In genomic region chr13:16011372-16012242, GRCm38 (mm10) we compare ENCODE assay signal across 8 mouse cellular contexts. TPM values are rescaled to one million over a fixed set of nuclear protein-coding genes. Genes with fewer than 3 reads are reported as not detected.
DNase-seq lines count a peak whose midpoint lies in the region; ATAC-seq and TF ChIP-seq lines count a peak whose summit lies in the region.

TSS of gene Inhba (plus strand) at chr13:16011851.

- peak; percentile 62 for ATAC-seq in embryonic facial prominence, embryonic 13.5 days (ENCODE audit: insufficient number of reproducible peaks, insufficient read depth, low FRiP score, low TSS enrichment, low read depth)
- ATAC-seq in heart, embryonic 14.5 days (ENCODE audit: insufficient number of reproducible peaks, insufficient read depth, low FRiP score, low read depth) = no peak
- peak; percentile 75 for ATAC-seq in kidney, embryonic 16.5 days (ENCODE audit: low FRiP score, low TSS enrichment)
- ATAC-seq in liver, postnatal 0 days = peak; percentile 48
- peak; percentile 74 for ATAC-seq in neural tube, embryonic 12.5 days (ENCODE audit: low FRiP score, low read depth)

- peaks cover 22% of the 10 kb centered on the region for H3K4me1 ChIP-seq in embryonic facial prominence, embryonic 13.5 days
- peaks cover 4 to 7% of the 10 kb centered on the region in 2 experiments; a peak in 3 of 4 replicates for H3K4me1 ChIP-seq in heart, embryonic 14.5 days (ENCODE audit: control insufficient read depth in 2 of 2, insufficient read depth in 2 of 2, low read length in 2 of 2)
- no peaks in the 10 kb centered on the region; the same call in 1 of the 2 replicates for H3K4me1 ChIP-seq in kidney, embryonic 16.5 days (ENCODE audit: insufficient read depth, low read length)
- H3K4me1 ChIP-seq in liver, postnatal 0 days (ENCODE audit: insufficient read depth) = peaks cover 11% of the 10 kb centered on the region; the same call in 1 of the 2 replicates
- peaks cover 7% of the 10 kb centered on the region; the same call in 1 of the 2 replicates for H3K4me1 ChIP-seq in neural tube, embryonic 12.5 days

- TF ChIP-seq EP300 in liver, postnatal 0 days (IDR thresholded peaks at IDR 0.05; ENCODE audit: low read depth) = no peak

- DNase-seq in adipocyte (ENCODE audit: low spot score) = peak; percentile 9
- peak; percentile 56 for DNase-seq in liver, postnatal 0 days
- DNase-seq in thymus, postnatal 36 days = peak; percentile 19 to 27

- H3ac ChIP-seq in C2C12 (ENCODE audit: control insufficient read depth, insufficient read length, low read depth) = peak within 1 kb of the TSS; percentile 78

- no peaks in the 10 kb centered on the region for H3K9me3 ChIP-seq in embryonic facial prominence, embryonic 13.5 days
- H3K9me3 ChIP-seq in heart, embryonic 14.5 days (ENCODE audit: control insufficient read depth, low read length) = no peaks in the 10 kb centered on the region
- H3K9me3 ChIP-seq in kidney, embryonic 16.5 days (ENCODE audit: low read length) = no peaks in the 10 kb centered on the region
- no peaks in the 10 kb centered on the region for H3K9me3 ChIP-seq in liver, postnatal 0 days (ENCODE audit: low read length)
- no peaks in the 10 kb centered on the region for H3K9me3 ChIP-seq in neural tube, embryonic 12.5 days

- peaks cover 17% of the 10 kb centered on the region for H3K79me3 ChIP-seq in C2C12 (ENCODE audit: low read depth)

- H3K27ac ChIP-seq in embryonic facial prominence, embryonic 13.5 days = peak within 1 kb of the TSS; percentile 66
- peak within 1 kb of the TSS; percentile 44 to 53 for H3K27ac ChIP-seq in heart, embryonic 14.5 days (replicated peaks in 1 of 2; ENCODE audit: control insufficient read depth in 1 of 2, insufficient read depth in 1 of 2, low read depth in 2 of 2, low read length in 2 of 2)
- H3K27ac ChIP-seq in kidney, embryonic 16.5 days (ENCODE audit: low read length) = no peak within 1 kb of the TSS
- H3K27ac ChIP-seq in liver, postnatal 0 days (ENCODE audit: low read depth) = peak within 1 kb of the TSS; percentile 79
- no peak within 1 kb of the TSS for H3K27ac ChIP-seq in neural tube, embryonic 12.5 days

- H3K27me3 ChIP-seq in C2C12 (ENCODE audit: control insufficient read depth, insufficient read depth, insufficient read length) = no peaks in the 10 kb centered on the region
- H3K27me3 ChIP-seq in embryonic facial prominence, embryonic 13.5 days = peaks cover 22% of the 10 kb centered on the region
- no peaks in the 10 kb centered on the region for H3K27me3 ChIP-seq in heart, embryonic 14.5 days (ENCODE audit: control insufficient read depth, insufficient read depth, low read length)
- H3K27me3 ChIP-seq in kidney, embryonic 16.5 days (ENCODE audit: insufficient read depth, low read length) = peaks cover 25% of the 10 kb centered on the region
- no peaks in the 10 kb centered on the region for H3K27me3 ChIP-seq in liver, postnatal 0 days (ENCODE audit: insufficient read depth, low read length)
- peaks cover 12% of the 10 kb centered on the region; the same call in 1 of the 2 replicates for H3K27me3 ChIP-seq in neural tube, embryonic 12.5 days (replicated peaks)

- H3K9ac ChIP-seq in embryonic facial prominence, embryonic 13.5 days = peak within 1 kb of the TSS; percentile 78
- H3K9ac ChIP-seq in heart, embryonic 14.5 days (ENCODE audit: low read length) = peak within 1 kb of the TSS; percentile 72
- H3K9ac ChIP-seq in kidney, embryonic 16.5 days (replicated peaks; ENCODE audit: low read length) = peak within 1 kb of the TSS; percentile 54
- H3K9ac ChIP-seq in liver, postnatal 0 days (replicated peaks) = peak within 1 kb of the TSS; percentile 67
- peak within 1 kb of the TSS; percentile 55 for H3K9ac ChIP-seq in neural tube, embryonic 12.5 days

- peak within 1 kb of the TSS; percentile 35 for H3K4me3 ChIP-seq in C2C12 (ENCODE audit: insufficient read depth, poor library complexity, severe bottlenecking)
- peak within 1 kb of the TSS; percentile 53 for H3K4me3 ChIP-seq in embryonic facial prominence, embryonic 13.5 days
- peak within 1 kb of the TSS; percentile 48 to 57 for H3K4me3 ChIP-seq in heart, embryonic 14.5 days (ENCODE audit: control insufficient read depth in 1 of 2, insufficient read depth in 1 of 2, low read depth in 1 of 2, low read length in 2 of 2)
- H3K4me3 ChIP-seq in kidney, embryonic 16.5 days (ENCODE audit: low read length) = peak within 1 kb of the TSS; percentile 47
- H3K4me3 ChIP-seq in liver, postnatal 0 days (ENCODE audit: low read depth, low read length) = peak within 1 kb of the TSS; percentile 57
- H3K4me3 ChIP-seq in neural tube, embryonic 12.5 days = peak within 1 kb of the TSS; percentile 43

- TF ChIP-seq CTCF in C2C12 (IDR thresholded peaks at IDR 0.05; ENCODE audit: control insufficient read depth, insufficient read depth, insufficient read length) = no peak
- no peak for TF ChIP-seq CTCF in liver, postnatal 0 days (IDR thresholded peaks at IDR 0.05; ENCODE audit: low read depth)

- WGBS in embryonic facial prominence, embryonic 13.5 days = 5% methylated on average over 31 of the region's 31 CpGs
- WGBS in heart, embryonic 14.5 days = 14% methylated on average over 31 of the region's 31 CpGs
- 8% methylated on average over 31 of the region's 31 CpGs for WGBS in kidney, embryonic 16.5 days
- WGBS in liver, postnatal 0 days (ENCODE audit: insufficient replicate concordance) = 12% methylated on average over 31 of the region's 31 CpGs
- 5% methylated on average over 31 of the region's 31 CpGs for WGBS in neural tube, embryonic 12.5 days

- H3K79me2 ChIP-seq in C2C12 (ENCODE audit: control insufficient read depth, insufficient read depth) = peaks cover 25% of the 10 kb centered on the region

- H3K4me2 ChIP-seq in embryonic facial prominence, embryonic 13.5 days = peak within 1 kb of the TSS; percentile 90
- H3K4me2 ChIP-seq in heart, embryonic 14.5 days (ENCODE audit: low read length) = peak within 1 kb of the TSS; percentile 79
- peak within 1 kb of the TSS; percentile 77 for H3K4me2 ChIP-seq in kidney, embryonic 16.5 days (replicated peaks; ENCODE audit: low read depth, low read length)
- peak within 1 kb of the TSS; percentile 88 for H3K4me2 ChIP-seq in liver, postnatal 0 days (ENCODE audit: low read depth, low read length)
- peak within 1 kb of the TSS; percentile 85 for H3K4me2 ChIP-seq in neural tube, embryonic 12.5 days (replicated peaks)

- no peaks in the 10 kb centered on the region for H3K36me3 ChIP-seq in C2C12 (ENCODE audit: control insufficient read depth, insufficient read depth)
- H3K36me3 ChIP-seq in embryonic facial prominence, embryonic 13.5 days = no peaks in the 10 kb centered on the region
- no peaks in the 10 kb centered on the region for H3K36me3 ChIP-seq in heart, embryonic 14.5 days (ENCODE audit: control insufficient read depth, insufficient read depth, low read length)
- H3K36me3 ChIP-seq in kidney, embryonic 16.5 days (ENCODE audit: insufficient read depth, low read length) = no peaks in the 10 kb centered on the region
- no peaks in the 10 kb centered on the region for H3K36me3 ChIP-seq in liver, postnatal 0 days (replicated peaks; ENCODE audit: insufficient read depth, low read length)
- no peaks in the 10 kb centered on the region for H3K36me3 ChIP-seq in neural tube, embryonic 12.5 days

TF ChIP-seq in C2C12, 6 proteins besides CTCF, POLR2A, EP300 and RAD21:
- TF ChIP-seq MAX (IDR thresholded peaks at IDR 0.05) (no peak), FOSL1 (IDR thresholded peaks at IDR 0.05; ENCODE audit: insufficient read depth, low read length, poor library complexity, severe bottlenecking) (no peak), USF1 (IDR thresholded peaks at IDR 0.05; ENCODE audit: low read depth) (no peak), MYOG (IDR thresholded peaks at IDR 0.05; ENCODE audit: control insufficient read depth, extremely low read depth, insufficient read length) (no peak), CEBPB (IDR thresholded peaks at IDR 0.05; ENCODE audit: low read depth) (no peak), MYOD1 (IDR thresholded peaks at IDR 0.05; ENCODE audit: control insufficient read depth, insufficient read length, low read depth) (no peak)

RNA-seq across cellular contexts. Expression of gene Inhba, which starts in this region (rescaled TPM):
- 19.9 TPM for polyA plus RNA-seq in C2C12 (2012; fragmentation: generic; extraction: Trizol)
- 31.1 and 31.9 TPM in 2 replicates for polyA plus RNA-seq in embryonic facial prominence, embryonic 13.5 days (2015; fragmentation: Nextera tagmentation; extraction: Ambion mirVana)
- 11.0 and 14.6 TPM in 2 replicates for polyA plus RNA-seq in heart, embryonic 14.5 days (2014; fragmentation: Nextera tagmentation; extraction: Ambion mirVana)
- polyA plus RNA-seq in kidney, embryonic 16.5 days (2015; fragmentation: Nextera tagmentation; extraction: Ambion mirVana) = 1.0 and 2.5 TPM in 2 replicates
- polyA plus RNA-seq in liver, postnatal 0 days (2015; fragmentation: Nextera tagmentation; extraction: Ambion mirVana) = 6.4 and 7.9 TPM in 2 replicates
- 1.5 and 1.9 TPM in 2 replicates for polyA plus RNA-seq in neural tube, embryonic 12.5 days (2016; fragmentation: Nextera tagmentation; extraction: Ambion mirVana)

Comparison
In these comparisons a context has a peak if more than half of its experiments do, and no peak if none do; other contexts are left out.
1. H3K27ac ChIP-seq: peak in embryonic facial prominence, embryonic 13.5 days (single experiment), heart, embryonic 14.5 days (2 of 2) and liver, postnatal 0 days (single experiment); none in kidney, embryonic 16.5 days (single experiment) and neural tube, embryonic 12.5 days (single experiment).
2. Peak in every context shown above with its lines, with median percentiles within 50 percentile points of each other: H3K4me3 ChIP-seq, DNase-seq, H3K4me2 ChIP-seq and H3K9ac ChIP-seq.